Mouse (Mus musculus): Measurements from ENCODE around the gene Plekhh3. TPM values are rescaled to one million over a fixed set of nuclear protein-coding genes. Genes with fewer than 3 reads are reported as not detected.

The Plekhh3 gene
- polyA plus RNA-seq, 1 experiment from 2014 or later, result 23.8 TPM

- DNase-seq (ENCODE audit: low spot score) (peak; percentile 99), ATAC-seq (ENCODE audit: low FRiP score, low TSS enrichment) (peak; percentile 96)
- Histone ChIP-seq H3K9ac (ENCODE audit: low read length) (peak within 1 kb of the TSS; percentile 94), H3K4me3 (ENCODE audit: low read depth, low read length) (peak within 1 kb of the TSS; percentile 88), H3K27me3 (ENCODE audit: control insufficient read depth, insufficient read depth, low read length) (no peaks in the 10 kb centered on the region), H3K9me3 (ENCODE audit: control insufficient read depth, low read length) (no peaks in the 10 kb centered on the region), H3K36me3 (ENCODE audit: control insufficient read depth, insufficient read depth, low read length) (0 out of 2 replicates have a peak, but pooled peaks cover 2% of the 10 kb centered on the region), H3K4me2 (replicated peaks; ENCODE audit: low read depth) (peak within 1 kb of the TSS; percentile 86), H3K27ac (replicated peaks) (peak within 1 kb of the TSS; percentile 92), H3K4me1 (replicated peaks; ENCODE audit: control insufficient read depth, insufficient read depth) (peaks cover 13% of the 10 kb centered on the region)
- WGBS, result under 1% methylated on average over 61 of the region's 61 CpGs
- TF ChIP-seq EP300 (optimal IDR thresholded peaks at IDR 0.05), result no peak
- TF ChIP-seq CTCF (IDR thresholded peaks at IDR 0.05; ENCODE audit: low read depth), result no peak
Observed at GRCm38 (mm10) chr11:101119761-101120544, 51.2 kb downstream of the Plekhh3 start, which contains the start of the genes Retreg3 and Tubg1. Gene Retreg3 (minus strand): TSS chr11:101119893. Gene Tubg1 (plus strand): TSS chr11:101119938.

- H3K27me3 ChIP-seq (ENCODE audit: control insufficient read depth, insufficient read depth, low read length), result no peaks in the 10 kb centered on the region
- 0% methylated on average over 34 of the region's 39 CpGs for WGBS
- peak overlapping the region; percentile 92 for H3K27ac ChIP-seq (replicated peaks)
- no peaks in the 10 kb centered on the region for H3K9me3 ChIP-seq (ENCODE audit: control insufficient read depth, low read length)
- peak overlapping the region; percentile 86 for H3K4me2 ChIP-seq (replicated peaks; ENCODE audit: low read depth)
- peak; percentile 63 for TF ChIP-seq CTCF (IDR thresholded peaks at IDR 0.05; ENCODE audit: low read depth)
- no peak for TF ChIP-seq EP300 (optimal IDR thresholded peaks at IDR 0.05)
- H3K36me3 ChIP-seq (ENCODE audit: control insufficient read depth, insufficient read depth, low read length), result 0 out of 2 replicates have a peak, but pooled peaks cover 2% of the 10 kb centered on the region
- H3K4me3 ChIP-seq (ENCODE audit: low read depth, low read length), result peak overlapping the region; percentile 88
- DNase-seq (ENCODE audit: low spot score), result no peak
- ATAC-seq (ENCODE audit: low FRiP score, low TSS enrichment), result peak; percentile 79
- H3K9ac ChIP-seq (ENCODE audit: low read length), result peak overlapping the region; percentile 94
- peaks cover 13% of the 10 kb centered on the region for H3K4me1 ChIP-seq (replicated peaks; ENCODE audit: control insufficient read depth, insufficient read depth)
Observed at GRCm38 (mm10) chr11:101119131-101119760, 51.9 kb downstream of the Plekhh3 start.

- TF ChIP-seq CTCF (IDR thresholded peaks at IDR 0.05; ENCODE audit: low read depth) (no peak), EP300 (optimal IDR thresholded peaks at IDR 0.05) (no peak)
- H3K9me3 ChIP-seq (ENCODE audit: control insufficient read depth, low read length), result no peaks in the 10 kb centered on the region
- no peak overlapping the region for H3K27ac ChIP-seq (replicated peaks)
- H3K4me1 ChIP-seq (replicated peaks; ENCODE audit: control insufficient read depth, insufficient read depth), result peaks cover 13% of the 10 kb centered on the region
- peak overlapping the region; percentile 88 for H3K4me3 ChIP-seq (ENCODE audit: low read depth, low read length)
- peak overlapping the region; percentile 86 for H3K4me2 ChIP-seq (replicated peaks; ENCODE audit: low read depth)
- no peak for ATAC-seq (ENCODE audit: low FRiP score, low TSS enrichment)
- peak overlapping the region; percentile 94 for H3K9ac ChIP-seq (ENCODE audit: low read length)
- peaks cover 4% of the 10 kb centered on the region; the same call in 1 of the 2 replicates for H3K36me3 ChIP-seq (ENCODE audit: control insufficient read depth, insufficient read depth, low read length)
- 25% methylated on average over 4 of the region's 4 CpGs for WGBS
- no peak for DNase-seq (ENCODE audit: low spot score)
- no peaks in the 10 kb centered on the region for H3K27me3 ChIP-seq (ENCODE audit: control insufficient read depth, insufficient read depth, low read length)
Observed at GRCm38 (mm10) chr11:101118105-101118504, 53.0 kb downstream of the Plekhh3 start.

GRCm38 (mm10) chr11:101115564-101115963 lies 55.6 kb downstream of the Plekhh3 start:
- no peak for ATAC-seq (ENCODE audit: low FRiP score, low TSS enrichment)
- Histone ChIP-seq H3K27ac (replicated peaks) (0 out of 2 replicates have a peak overlapping the region, but pooled peaks have one; percentile 25), H3K9ac (ENCODE audit: low read length) (no peak overlapping the region), H3K4me2 (replicated peaks; ENCODE audit: low read depth) (no peak overlapping the region), H3K36me3 (ENCODE audit: control insufficient read depth, insufficient read depth, low read length) (peaks cover 3% of the 10 kb centered on the region; the same call in 1 of the 2 replicates), H3K4me1 (replicated peaks; ENCODE audit: control insufficient read depth, insufficient read depth) (peaks cover 9% of the 10 kb centered on the region), H3K4me3 (ENCODE audit: low read depth, low read length) (no peak overlapping the region), H3K27me3 (ENCODE audit: control insufficient read depth, insufficient read depth, low read length) (no peaks in the 10 kb centered on the region), H3K9me3 (ENCODE audit: control insufficient read depth, low read length) (no peaks in the 10 kb centered on the region)
- 60% methylated on average over 2 of the region's 2 CpGs for WGBS
- TF ChIP-seq EP300 (optimal IDR thresholded peaks at IDR 0.05), result no peak
- peak; percentile 21 for DNase-seq (ENCODE audit: low spot score)

Small RNA genes lying within 50 kb of the gene (microRNA-seq; reads per million reads assigned to microRNA genes)
- not detected for gene Gm27626

Other genes with a start within 250 kb of the Plekhh3 start
- 47.7 and 55.1 TPM in 2 replicates for gene Stat3, start 231.8 kb downstream of the Plekhh3 start, polyA plus RNA-seq (2015; fragmentation: Nextera tagmentation; extraction: Ambion mirVana)
- 313 and 331 TPM in 2 replicates for gene Cavin1, start 200.5 kb downstream of the Plekhh3 start, polyA plus RNA-seq (2015; fragmentation: Nextera tagmentation; extraction: Ambion mirVana)
- 44.8 and 45.5 TPM in 2 replicates for gene Atp6v0a1, start 161.9 kb downstream of the Plekhh3 start, polyA plus RNA-seq (2015; fragmentation: Nextera tagmentation; extraction: Ambion mirVana)
- 16.0 and 17.1 TPM in 2 replicates for gene Naglu, start 101.3 kb downstream of the Plekhh3 start, polyA plus RNA-seq (2015; fragmentation: Nextera tagmentation; extraction: Ambion mirVana)
- gene Hsd17b1, start 92.9 kb downstream of the Plekhh3 start, polyA plus RNA-seq (2015; fragmentation: Nextera tagmentation; extraction: Ambion mirVana), result 0.08 TPM in 1 of 2 replicates, not detected in the other
- gene Coasy, start 88.8 kb downstream of the Plekhh3 start, polyA plus RNA-seq (2015; fragmentation: Nextera tagmentation; extraction: Ambion mirVana), result 26.4 and 26.8 TPM in 2 replicates
- gene Mlx, start 84.1 kb downstream of the Plekhh3 start, polyA plus RNA-seq (2015; fragmentation: Nextera tagmentation; extraction: Ambion mirVana), result 42.3 and 42.4 TPM in 2 replicates
- gene Psmc3ip, start 75.9 kb downstream of the Plekhh3 start, polyA plus RNA-seq (2015; fragmentation: Nextera tagmentation; extraction: Ambion mirVana), result 10.6 and 11.8 TPM in 2 replicates
- gene Retreg3, start 51.5 kb downstream of the Plekhh3 start, polyA plus RNA-seq (2015; fragmentation: Nextera tagmentation; extraction: Ambion mirVana), result 16.1 and 17.9 TPM in 2 replicates
- 29.7 and 29.8 TPM in 2 replicates for gene Tubg1, start 51.4 kb downstream of the Plekhh3 start, polyA plus RNA-seq (2015; fragmentation: Nextera tagmentation; extraction: Ambion mirVana)
- gene Tubg2, start 15.4 kb downstream of the Plekhh3 start, polyA plus RNA-seq (2015; fragmentation: Nextera tagmentation; extraction: Ambion mirVana), result 3.0 and 3.1 TPM in 2 replicates
- gene Cntnap1, start 828 bp downstream of the Plekhh3 start, polyA plus RNA-seq (2015; fragmentation: Nextera tagmentation; extraction: Ambion mirVana), result 0.52 and 0.94 TPM in 2 replicates
- 0.16 and 0.24 TPM in 2 replicates for gene Ccr10, start 4.1 kb upstream of the Plekhh3 start, polyA plus RNA-seq (2015; fragmentation: Nextera tagmentation; extraction: Ambion mirVana)
- gene Ezh1, start 55.1 kb upstream of the Plekhh3 start, polyA plus RNA-seq (2015; fragmentation: Nextera tagmentation; extraction: Ambion mirVana), result 8.1 and 9.4 TPM in 2 replicates
- 62.3 and 64.9 TPM in 2 replicates for gene Ramp2, start 74.7 kb upstream of the Plekhh3 start, polyA plus RNA-seq (2015; fragmentation: Nextera tagmentation; extraction: Ambion mirVana)
- gene Vps25, start 82.4 kb upstream of the Plekhh3 start, polyA plus RNA-seq (2015; fragmentation: Nextera tagmentation; extraction: Ambion mirVana), result 141 and 157 TPM in 2 replicates
- 15.9 and 18.4 TPM in 2 replicates for gene Wnk4, start 89.2 kb upstream of the Plekhh3 start, polyA plus RNA-seq (2015; fragmentation: Nextera tagmentation; extraction: Ambion mirVana)
- 0.30 and 0.33 TPM in 2 replicates for gene Cntd1, start 107.7 kb upstream of the Plekhh3 start, polyA plus RNA-seq (2015; fragmentation: Nextera tagmentation; extraction: Ambion mirVana)
- 175 and 180 TPM in 2 replicates for gene Coa3, start 107.8 kb upstream of the Plekhh3 start, polyA plus RNA-seq (2015; fragmentation: Nextera tagmentation; extraction: Ambion mirVana)
- gene Becn1, start 130.9 kb upstream of the Plekhh3 start, polyA plus RNA-seq (2015; fragmentation: Nextera tagmentation; extraction: Ambion mirVana), result 102 and 110 TPM in 2 replicates
- 64.2 and 66.9 TPM in 2 replicates for gene Psme3, start 144.9 kb upstream of the Plekhh3 start, polyA plus RNA-seq (2015; fragmentation: Nextera tagmentation; extraction: Ambion mirVana)
- 0.39 and 0.41 TPM in 2 replicates for gene Aoc2, start 153.7 kb upstream of the Plekhh3 start, polyA plus RNA-seq (2015; fragmentation: Nextera tagmentation; extraction: Ambion mirVana)
- 5.1 TPM in 2 replicates for gene Aoc3, start 159.3 kb upstream of the Plekhh3 start, polyA plus RNA-seq (2015; fragmentation: Nextera tagmentation; extraction: Ambion mirVana)
- gene G6pc, start 196.2 kb upstream of the Plekhh3 start, polyA plus RNA-seq (2015; fragmentation: Nextera tagmentation; extraction: Ambion mirVana), result 0.27 and 0.35 TPM in 2 replicates
- 29.8 and 30.0 TPM in 2 replicates for gene Aarsd1, start 246.3 kb upstream of the Plekhh3 start, polyA plus RNA-seq (2015; fragmentation: Nextera tagmentation; extraction: Ambion mirVana)

Measured in stomach, postnatal 0 days (tissue).